Mouse (Mus musculus) ES-Bruce4 (cell line): ENCODE data around the gene Il17a.

Experiments
- CTCF ChIP-seq: IDR thresholded peaks from one replicate; pipeline ENCODE4 v1.8.1; 2011; ENCODE audit warnings: low read depth, low read length
- EP300 ChIP-seq: IDR thresholded peaks from 2 replicates; pipeline ENCODE4 v1.6.1; 2011; ENCODE audit warnings: low read depth, low read length; ENCODE audit not compliant: insufficient read depth
- POLR2A ChIP-seq: IDR thresholded peaks from one replicate; pipeline ENCODE4 v1.8.1; 2011; ENCODE audit warnings: low read length; ENCODE audit not compliant: insufficient read depth

DNA sequence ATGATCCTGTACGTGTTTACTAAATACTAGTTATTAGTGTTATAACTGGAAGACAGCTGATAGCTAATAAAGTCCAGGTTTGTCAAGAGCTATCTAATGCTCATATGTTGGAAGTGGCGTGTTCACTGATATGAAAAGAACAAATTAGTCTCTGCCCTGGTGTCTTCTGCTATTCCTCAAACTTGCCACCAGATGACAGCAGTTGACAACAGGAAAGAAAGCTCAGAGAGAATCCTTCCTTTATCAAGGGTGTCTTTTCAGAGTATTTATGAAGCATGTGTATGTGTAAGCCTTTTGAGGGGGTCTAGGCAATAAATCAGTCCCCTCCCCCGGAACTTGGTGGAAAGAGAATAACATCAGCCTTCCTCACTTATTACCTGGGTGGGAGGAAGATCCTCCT is 30.7 kb upstream of the Il17a start:
- TF ChIP-seq CTCF (no peak), POLR2A (no peak), EP300 (no peak)
